Mouse (Mus musculus) right cerebral cortex, adult 2 months (tissue): Measurements from ENCODE around the gene Chchd3.

ENCODE experiments used
- DNase-seq, 2 experiments: peaks; one replicate each; pipeline ENCODE4 v3.0.0; 2021 to 2022; ENCODE audit warnings: low spot score in 2 of 2

Chchd3 gene

DNA sequence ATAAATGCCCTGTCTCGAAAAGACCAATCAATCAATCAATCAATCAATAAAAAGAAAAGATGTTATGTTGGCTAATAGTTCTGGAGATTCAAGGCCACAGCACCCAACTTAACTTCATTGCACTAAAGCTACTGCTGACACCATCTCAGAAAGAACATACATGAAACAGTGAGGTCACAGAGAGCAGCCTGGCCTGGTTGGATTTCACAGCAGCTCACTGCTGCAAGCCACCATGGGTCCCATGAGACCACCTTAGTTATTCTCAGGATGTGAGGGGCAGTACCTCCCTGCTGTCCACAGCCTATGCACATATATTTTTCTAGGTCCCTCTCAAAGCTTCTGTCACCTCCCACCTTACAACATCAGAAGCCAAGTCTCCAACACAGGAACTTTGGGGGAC is 57.1 kb downstream of the Chchd3 start:
- no peak for DNase-seq

DNA sequence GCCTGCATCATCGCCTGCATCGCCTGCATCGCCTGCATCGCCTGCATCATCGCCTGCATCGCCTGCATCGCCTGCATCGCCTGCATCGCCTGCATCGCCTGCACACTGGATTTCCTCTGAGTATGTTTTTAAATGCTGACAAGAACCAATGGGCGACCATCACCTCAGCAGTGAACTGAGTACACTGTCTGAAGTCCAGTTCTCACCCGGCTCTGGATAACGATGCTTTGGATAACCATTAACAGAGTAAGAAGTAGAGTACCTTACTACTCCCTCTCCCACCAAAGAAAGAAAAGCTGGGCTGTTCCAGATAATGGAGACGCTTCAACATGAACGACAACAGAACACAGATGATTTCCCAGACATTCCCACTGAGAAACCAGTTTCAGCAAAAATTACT is 58.8 kb downstream of the Chchd3 start:
- no peak for DNase-seq

DNA sequence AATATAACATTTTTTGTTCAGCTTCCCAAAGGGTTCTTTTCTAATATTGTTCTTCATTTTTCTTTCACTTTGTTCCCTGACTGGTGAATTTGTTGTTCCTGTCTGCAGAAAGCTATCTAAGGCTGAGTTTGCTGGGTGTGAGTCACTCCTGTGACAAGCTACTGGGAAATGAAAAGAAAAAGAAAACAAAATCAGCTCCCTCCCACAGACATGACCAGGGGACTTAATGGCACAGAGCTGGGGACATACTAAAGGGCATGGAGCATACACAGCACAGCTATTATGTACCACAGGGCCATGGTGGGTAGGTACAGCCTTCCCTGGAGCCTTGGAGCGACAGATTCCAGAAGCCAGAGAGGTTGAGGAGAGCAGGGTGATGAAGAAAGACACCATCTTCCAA is 63.5 kb downstream of the Chchd3 start:
- DNase-seq = no peak

DNA sequence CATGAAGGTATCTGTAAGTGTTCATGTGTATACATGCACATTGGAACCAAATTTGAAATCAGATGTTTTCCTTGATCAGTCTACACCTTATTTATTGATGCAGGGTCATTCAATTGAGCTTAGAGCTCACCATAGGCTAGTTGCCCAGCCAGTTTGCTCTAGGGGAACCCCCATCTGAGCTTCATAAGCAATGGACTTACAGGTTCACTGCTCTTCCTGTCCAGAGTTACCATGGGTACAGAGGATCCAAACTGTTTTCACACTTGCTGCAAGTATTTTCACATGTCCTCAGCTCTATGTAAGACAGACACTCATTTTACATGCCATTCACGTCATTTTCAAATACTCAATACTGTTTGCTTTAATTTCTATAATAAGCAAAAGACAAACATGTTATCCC is 66.2 kb downstream of the Chchd3 start:
- DNase-seq = no peak

DNA sequence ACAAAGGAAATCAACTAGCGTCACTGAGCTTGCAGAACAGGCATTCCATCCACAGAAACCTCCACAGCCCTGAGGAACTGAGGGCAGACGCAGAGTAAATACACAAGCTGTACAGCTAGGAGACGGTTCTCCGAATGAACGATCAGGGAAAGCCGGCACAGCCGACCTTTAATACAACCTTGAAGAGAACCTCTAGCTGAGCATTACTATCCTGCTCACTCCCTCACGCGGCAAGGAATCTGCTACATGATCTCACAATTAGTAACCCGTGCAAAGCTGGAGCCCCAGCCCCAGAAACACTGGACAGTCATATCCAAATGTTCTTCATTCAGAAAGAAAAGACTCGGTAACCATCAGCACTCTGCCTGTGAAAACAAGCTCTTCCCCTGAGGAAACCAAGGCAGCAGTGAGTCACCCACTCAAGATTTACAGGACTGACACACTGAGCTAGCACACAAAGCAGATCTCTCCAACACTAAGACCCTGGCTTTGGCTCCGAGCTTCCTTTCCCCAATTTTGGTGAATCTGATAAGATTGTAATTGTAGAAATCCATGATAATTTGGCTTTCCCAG is 69.9 kb downstream of the Chchd3 start:
- DNase-seq = no peak

DNA sequence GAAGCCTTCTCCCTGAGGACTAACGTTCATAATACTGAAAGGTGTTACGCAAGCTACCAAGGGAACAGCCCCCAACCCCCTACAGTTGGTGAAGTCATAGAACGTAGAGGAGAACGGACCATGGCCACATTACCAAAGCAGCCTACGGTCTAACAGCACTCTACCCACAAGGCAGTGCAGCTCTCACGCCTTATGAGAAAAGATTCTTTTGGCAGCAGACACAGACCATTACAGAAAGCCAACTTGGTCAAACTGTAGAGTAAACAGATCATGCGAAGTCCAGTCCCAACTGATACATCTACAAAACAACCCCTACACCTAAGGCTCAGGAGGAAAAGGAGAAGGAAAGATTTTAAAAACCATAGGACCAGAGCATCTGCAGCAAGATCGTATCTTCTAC is 71.5 kb downstream of the Chchd3 start:
- DNase-seq = no peak

DNA sequence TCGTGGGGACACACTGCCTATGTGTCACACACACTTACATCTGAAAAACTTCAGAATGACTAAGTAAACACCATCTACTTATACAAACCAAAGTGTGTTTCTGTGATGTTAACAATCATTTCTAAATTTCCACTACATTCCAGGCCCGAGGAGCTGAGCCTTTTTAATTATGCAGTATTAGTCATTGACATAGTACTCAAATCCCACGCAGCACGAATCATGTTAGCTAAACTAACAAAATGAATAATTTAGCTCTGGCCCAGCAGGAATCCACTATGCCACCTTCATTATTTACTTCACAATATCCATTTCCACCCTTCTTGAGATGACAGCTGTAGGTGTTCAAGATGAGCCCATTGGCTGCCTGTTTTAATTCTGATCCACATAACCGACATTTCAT is 76.2 kb downstream of the Chchd3 start:
- no peak for DNase-seq

DNA sequence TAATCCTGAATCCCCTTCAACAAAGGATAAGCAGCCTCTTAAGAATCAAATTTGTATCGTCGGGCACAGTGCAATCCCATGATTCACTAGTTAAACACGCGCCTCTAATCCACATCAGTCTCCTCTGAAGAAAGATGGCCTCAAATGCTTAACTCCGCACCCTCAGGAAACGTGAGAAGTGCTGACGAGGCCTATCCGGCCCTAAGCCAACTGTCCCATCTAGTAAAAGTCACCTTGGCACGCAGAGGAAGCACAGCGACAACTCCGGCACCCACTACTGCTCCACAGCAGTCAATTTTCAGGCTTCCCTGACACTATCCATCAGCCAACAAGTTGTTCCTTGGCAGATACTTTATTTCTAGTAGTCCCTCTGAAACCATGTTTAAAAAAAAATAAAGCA is 78.8 kb downstream of the Chchd3 start:
- DNase-seq = no peak

DNA sequence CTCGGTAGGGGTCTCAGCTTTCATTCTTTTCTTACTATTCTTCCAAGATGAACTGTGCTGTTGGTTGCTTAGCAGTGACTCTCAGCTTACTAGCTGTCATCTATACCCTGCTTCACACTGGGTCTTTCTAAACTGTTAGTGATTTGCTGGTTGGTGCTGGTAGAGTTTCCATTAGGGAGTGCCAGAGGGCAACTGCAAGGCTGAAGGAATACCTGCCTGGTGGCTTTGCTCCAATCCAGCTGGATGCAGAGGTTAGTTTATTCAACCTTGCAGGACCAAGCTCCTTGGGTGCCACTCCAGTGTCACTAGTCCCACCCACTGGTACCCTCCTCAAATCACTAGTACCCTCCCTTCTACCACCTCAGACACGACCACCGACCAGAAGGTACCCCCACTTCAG is 81.2 kb downstream of the Chchd3 start:
- no peak for DNase-seq

DNA sequence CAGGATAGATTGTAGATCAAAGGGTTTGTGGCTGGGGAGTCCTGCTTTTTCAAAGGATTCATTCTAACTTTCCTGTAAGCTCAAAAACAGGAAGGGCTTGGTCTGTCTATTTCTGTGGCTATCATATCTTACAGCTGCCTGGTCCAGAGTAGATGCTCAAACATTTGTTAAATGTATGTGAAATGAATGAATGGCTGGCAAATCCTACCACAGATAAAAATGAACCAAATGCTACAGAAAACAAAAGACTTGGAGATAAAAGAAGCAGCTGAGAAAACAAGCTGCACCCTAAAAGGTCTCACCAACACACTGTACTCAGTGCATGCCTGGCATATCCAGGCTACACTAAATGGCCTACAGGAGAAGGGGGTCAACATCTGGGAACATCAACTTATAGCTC is 88.1 kb downstream of the Chchd3 start:
- DNase-seq = no peak

DNA sequence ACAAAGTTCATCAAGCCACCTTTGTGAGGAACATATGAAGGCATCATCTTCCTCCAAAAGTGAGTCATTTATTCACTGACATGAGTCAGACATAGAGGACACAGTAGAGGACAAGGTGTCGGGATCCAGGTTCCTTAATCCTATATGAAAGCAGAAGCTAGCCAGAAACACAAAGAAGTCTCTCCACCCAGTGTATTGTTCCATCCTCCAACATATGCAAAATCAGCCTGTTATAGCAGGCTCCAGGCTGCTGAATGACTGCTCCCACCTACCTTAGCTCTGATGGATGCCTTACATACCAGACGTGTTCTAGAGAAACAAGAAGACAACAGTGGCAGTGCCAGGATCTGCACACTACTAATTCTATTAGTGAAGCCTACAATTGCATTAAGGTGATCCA is 91.1 kb downstream of the Chchd3 start:
- DNase-seq = no peak

DNA sequence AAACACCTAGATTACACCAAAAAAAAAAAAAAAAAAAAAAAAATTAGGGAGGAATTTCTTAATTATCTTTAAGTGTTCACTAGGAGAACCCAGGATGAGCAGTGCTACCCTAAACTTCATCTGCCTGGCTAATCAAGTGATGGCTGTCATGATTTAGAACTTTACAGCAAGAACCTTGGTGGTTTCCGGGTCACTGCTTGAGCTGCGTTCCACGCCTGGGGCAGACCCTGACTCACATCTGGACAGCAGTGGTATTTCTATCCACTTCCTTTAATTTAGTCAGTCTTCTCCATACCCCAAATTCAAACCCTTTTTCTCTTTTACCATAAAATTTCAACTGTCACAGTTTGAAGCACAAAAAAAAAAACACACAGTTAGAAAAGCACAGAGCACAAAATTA is 98.0 kb downstream of the Chchd3 start:
- DNase-seq = no peak

DNA sequence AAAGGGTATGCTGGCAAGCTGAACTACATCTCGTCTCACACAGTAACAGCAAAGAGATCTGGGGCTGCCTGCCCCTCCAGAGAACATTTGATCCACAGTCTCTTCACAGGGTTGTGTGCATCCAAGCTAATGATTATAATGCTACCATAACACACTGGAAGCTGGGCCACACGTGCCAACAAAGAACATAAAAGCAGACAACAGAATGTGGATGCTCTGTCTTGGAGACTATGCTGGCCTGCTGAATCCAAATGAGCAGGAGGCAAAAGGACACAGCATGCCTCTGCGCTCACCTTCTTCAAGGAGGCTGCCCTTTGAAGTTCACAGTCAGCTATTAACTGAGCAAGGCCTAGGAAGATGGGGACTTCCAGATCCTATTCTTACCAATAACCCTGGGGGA is 98.6 kb downstream of the Chchd3 start:
- DNase-seq = no peak

DNA sequence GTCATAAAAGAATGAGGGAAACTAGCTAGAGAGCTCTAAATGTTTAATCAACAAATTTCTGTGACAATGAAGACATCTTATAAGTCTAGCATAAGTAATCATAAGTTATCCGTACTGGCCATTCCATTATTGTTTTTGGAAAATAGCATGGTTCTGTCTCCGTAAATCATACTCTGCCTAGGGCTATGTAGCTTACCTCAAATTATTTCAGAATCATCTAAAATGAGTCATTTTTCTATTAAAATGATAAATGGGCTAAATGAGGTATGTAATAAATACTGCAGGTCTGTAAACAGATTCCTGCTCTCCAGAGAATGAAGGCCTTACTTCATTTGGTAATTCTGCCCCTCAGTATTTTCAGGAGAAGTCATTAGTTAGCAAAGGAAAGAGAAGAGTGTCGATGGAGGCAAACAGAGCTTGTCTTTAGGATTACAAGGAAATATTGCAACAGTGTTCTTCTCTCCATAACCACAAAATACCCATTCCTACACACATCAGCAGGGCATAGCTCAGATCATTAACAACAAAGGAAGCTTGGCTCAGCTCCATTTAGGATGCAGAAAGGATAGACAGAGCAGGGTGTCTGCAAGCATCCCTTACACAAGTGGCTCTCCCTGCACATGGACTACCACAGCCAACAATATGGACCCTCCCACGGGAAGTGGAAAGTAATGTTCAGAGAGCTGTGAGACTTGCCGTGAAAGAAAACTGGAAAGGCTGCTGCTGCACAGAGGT is 100.1 kb downstream of the Chchd3 start:
- no peak for DNase-seq

DNA sequence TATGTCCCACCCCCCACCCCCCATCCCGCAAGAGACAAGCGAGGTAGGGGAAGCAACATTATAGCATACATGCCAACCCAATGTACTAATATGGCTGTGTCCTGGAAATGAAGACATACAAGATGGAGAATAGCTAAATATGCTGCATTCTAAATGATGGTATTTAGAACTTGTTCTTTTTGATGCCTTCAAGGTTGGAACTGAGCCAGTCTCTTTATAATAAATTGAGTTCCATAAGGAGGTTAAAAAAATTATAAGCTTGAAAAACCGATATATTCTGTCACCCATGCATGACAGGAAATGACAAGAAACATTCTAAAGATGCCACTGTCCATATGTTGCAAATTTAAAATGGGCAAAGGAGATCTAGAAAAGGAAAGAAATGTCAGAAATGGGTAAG is 104.6 kb downstream of the Chchd3 start:
- DNase-seq = no peak

DNA sequence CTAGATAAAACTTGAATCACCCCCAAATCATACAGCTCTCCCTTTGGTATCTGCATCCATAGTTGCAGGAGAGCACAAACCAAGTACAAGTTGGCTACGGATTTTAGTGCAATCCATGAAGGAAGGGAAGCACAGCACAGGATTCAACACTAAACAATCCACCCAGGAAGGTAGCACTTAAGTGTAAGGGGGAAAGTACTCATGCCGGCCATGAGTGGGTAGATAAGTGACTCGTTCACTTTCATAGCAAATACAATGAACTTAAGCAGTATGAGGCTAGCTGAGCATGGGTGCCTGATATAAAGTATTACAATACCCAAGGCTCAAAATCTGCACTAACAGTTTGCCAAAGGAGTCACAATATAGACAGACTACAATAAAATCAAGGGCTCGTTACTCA is 109.1 kb downstream of the Chchd3 start:
- no peak for DNase-seq

DNA sequence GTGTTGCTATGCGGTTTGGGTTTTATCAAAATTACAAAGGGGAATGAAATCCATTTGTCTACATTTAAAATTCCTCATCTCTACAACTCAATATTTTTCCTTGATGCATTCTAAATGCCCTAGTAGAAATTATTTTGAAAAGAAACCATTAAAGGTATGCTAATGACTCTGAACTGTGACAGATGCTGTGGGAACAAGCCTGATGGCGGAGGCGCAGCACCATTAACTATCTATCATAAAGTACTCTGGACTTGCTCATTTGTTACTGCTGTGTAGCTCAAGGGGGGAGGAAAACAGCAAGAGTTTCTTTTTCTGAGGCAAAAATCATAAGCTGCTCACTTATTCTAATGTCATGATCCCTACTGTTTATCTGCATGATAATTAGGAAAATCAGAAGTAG is 110.4 kb downstream of the Chchd3 start:
- no peak for DNase-seq

DNA sequence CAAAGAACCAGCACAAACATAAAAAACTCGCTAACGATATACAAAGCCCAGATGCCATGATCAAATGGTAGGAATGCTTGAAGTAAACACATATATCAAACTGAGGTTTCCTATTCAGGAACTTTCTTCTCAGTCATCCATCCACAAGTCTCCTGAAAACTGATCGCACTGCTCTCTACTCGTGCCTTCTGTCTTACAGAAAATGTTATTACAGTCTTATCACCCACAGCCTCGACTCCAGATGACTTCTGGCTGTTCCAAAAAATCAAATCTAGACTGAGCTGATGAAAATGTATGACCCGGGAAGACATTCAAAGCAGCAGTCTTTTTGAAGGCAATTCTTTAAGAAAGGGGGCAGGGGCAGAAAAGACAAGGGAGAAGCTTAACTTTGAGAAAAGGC is 112.8 kb downstream of the Chchd3 start:
- DNase-seq = no peak

DNA sequence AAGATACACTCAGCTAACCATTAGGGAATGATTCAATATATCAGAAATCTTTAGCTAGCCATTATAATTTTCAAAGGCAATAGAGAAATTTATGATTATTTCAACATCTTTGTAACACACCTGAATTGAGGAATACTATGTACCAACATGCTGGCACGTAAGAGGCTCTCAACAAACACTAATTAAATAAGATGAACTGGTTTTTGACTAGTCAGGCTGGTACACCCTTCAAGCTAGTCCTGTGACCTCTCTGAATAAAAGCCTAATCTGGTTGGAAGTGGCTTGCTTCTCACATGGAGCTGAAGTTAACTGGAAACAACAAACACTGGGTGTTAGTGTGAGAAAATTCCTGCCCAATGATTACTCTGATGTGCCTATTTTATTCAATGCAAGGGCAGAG is 115.1 kb downstream of the Chchd3 start:
- DNase-seq = no peak

DNA sequence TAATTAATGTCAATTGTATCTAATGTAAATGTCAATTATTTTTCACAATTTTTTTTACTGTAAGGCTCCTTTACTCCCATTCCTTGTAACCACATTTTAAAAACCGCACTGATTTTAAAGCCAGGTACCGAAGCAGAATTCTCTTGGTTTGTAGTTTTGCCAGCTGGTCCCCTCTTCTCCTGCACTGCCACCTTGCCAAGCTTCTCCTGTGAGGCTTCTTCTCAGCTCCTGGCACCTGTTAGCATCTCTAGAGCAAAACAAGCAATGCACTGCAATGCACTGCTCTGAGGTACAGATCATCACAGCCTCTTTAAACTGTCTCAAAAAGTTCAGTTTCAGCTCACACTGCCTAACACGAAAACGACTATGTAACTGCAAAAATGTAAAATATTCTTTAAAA is 116.4 kb downstream of the Chchd3 start:
- DNase-seq = no peak

DNA sequence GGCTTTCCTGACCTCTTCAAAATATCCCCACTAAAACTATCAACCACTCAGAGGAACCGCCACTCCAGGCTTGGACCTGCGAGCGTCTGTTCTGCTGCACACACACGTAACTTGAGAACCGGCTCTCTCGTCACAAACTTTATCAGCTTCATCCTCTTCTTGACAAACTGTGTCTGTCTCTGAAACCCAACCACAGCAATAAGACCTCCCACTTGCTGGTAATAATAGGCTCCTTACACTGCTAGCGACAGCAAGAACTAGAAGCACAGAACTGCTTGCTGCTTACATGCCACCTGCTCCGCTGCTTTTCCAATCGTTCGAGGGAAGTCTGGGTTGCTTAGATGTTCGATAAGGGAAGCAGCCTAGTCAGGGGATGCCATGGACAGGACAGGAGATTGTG is 119.8 kb downstream of the Chchd3 start:
- no peak for DNase-seq

DNA sequence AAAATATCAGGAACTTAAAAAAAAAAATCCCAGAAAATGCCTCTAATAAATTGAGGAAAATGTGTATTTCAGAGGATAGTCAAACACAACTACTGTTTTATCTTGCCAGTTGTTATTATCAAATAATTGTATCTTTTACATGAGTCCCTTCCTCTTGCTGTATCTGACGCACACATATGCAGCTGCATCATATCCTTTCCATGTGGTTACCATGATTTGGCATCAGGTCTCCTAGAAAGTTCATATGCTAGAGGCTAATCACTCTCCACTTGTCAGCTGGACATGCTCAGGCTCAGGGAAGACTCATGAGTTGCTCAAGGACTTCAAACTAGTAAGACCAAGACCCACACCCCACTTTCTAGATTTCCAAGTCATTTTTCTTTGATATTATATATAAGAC is 122.4 kb downstream of the Chchd3 start:
- DNase-seq = no peak

DNA sequence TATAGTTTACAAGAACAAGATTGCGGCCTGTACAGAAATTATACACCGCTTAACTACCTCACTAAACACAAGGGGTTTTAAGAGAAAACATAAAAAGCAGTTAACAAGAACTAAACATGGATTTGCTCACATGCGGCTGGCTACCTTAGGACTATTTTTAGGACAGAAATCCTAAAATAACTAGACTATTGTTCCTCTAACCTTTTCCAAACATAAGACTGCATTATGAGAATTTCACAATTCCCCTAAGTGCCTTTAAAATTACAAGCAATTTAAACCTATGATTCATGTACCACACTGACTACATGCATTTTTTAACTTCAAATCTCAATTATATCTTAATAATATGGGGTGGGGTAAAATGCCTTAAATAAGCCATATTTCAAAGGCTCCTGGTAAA is 123.3 kb downstream of the Chchd3 start:
- no peak for DNase-seq

DNA sequence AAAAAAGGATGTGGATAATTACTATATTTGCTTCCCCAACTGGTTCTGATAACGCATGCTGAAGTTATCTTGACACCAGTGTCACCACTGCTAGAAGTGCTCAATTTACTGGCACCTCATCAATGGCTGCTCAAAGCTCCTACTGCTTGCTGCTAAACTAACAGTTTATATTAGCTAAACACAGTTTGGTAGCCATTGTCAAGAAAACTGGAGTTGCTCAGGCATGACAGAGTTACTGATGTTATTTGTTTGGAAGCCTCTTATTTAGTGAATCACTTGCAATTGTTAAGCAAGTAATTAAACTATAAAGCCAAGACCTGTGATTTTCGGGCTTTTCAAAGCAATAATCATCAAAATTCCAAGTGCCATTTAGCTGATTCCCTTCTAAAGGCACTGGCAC is 123.7 kb downstream of the Chchd3 start:
- no peak for DNase-seq
